Mouse (Mus musculus): Measurements from ENCODE around the gene Kazn. TPM values are rescaled to one million over a fixed set of nuclear protein-coding genes. Genes with fewer than 3 reads are reported as not detected.

Kazn gene
- total RNA-seq (2015) (0.05 and 0.07 TPM in 2 replicates), total RNA-seq (2017) (0.18 TPM in 1 of 2 replicates, not detected in the other)

- 0 out of 2 replicates have a peak, but pooled peaks have one; percentile 5 for ATAC-seq (ENCODE audit: poor library complexity, severe bottlenecking)
Observed at GRCm38 (mm10) chr4:142239240-142240126, at the start of gene Kazn. Gene Kazn (minus strand): TSS chr4:142239401.

GRCm38 (mm10) chr4:142285471-142285870 lies 46.3 kb upstream of the Kazn start:
- ATAC-seq (ENCODE audit: poor library complexity, severe bottlenecking) = no peak

- no peak for ATAC-seq (ENCODE audit: poor library complexity, severe bottlenecking)
Observed at GRCm38 (mm10) chr4:142283867-142284266, 44.7 kb upstream of the Kazn start.

GRCm38 (mm10) chr4:142278197-142278575 lies 39.0 kb upstream of the Kazn start:
- ATAC-seq (ENCODE audit: poor library complexity, severe bottlenecking) = no peak

GRCm38 (mm10) chr4:142277481-142278196 lies 38.4 kb upstream of the Kazn start:
- ATAC-seq (ENCODE audit: poor library complexity, severe bottlenecking) = no peak

- no peak for ATAC-seq (ENCODE audit: poor library complexity, severe bottlenecking)
Observed at GRCm38 (mm10) chr4:142275242-142275641, 36.0 kb upstream of the Kazn start.

- no peak for ATAC-seq (ENCODE audit: poor library complexity, severe bottlenecking)
Observed at GRCm38 (mm10) chr4:142274441-142275234, 35.4 kb upstream of the Kazn start.

GRCm38 (mm10) chr4:142271506-142271905 lies 32.3 kb upstream of the Kazn start:
- ATAC-seq (ENCODE audit: poor library complexity, severe bottlenecking) = no peak

- no peak for ATAC-seq (ENCODE audit: poor library complexity, severe bottlenecking)
Observed at GRCm38 (mm10) chr4:142267832-142268231, 28.6 kb upstream of the Kazn start.

GRCm38 (mm10) chr4:142267348-142267819 lies 28.2 kb upstream of the Kazn start:
- no peak for ATAC-seq (ENCODE audit: poor library complexity, severe bottlenecking)

GRCm38 (mm10) chr4:142264335-142264734 lies 25.1 kb upstream of the Kazn start:
- ATAC-seq (ENCODE audit: poor library complexity, severe bottlenecking) = no peak

- no peak for ATAC-seq (ENCODE audit: poor library complexity, severe bottlenecking)
Observed at GRCm38 (mm10) chr4:142261725-142262124, 22.5 kb upstream of the Kazn start.

GRCm38 (mm10) chr4:142258730-142259129 lies 19.5 kb upstream of the Kazn start:
- no peak for ATAC-seq (ENCODE audit: poor library complexity, severe bottlenecking)

GRCm38 (mm10) chr4:142254088-142254487 lies 14.9 kb upstream of the Kazn start:
- no peak for ATAC-seq (ENCODE audit: poor library complexity, severe bottlenecking)

- no peak for ATAC-seq (ENCODE audit: poor library complexity, severe bottlenecking)
Observed at GRCm38 (mm10) chr4:142251471-142252354, 12.5 kb upstream of the Kazn start.

- ATAC-seq (ENCODE audit: poor library complexity, severe bottlenecking) = no peak
Observed at GRCm38 (mm10) chr4:142250054-142250453, 10.9 kb upstream of the Kazn start.

GRCm38 (mm10) chr4:142249401-142249800 lies 10.2 kb upstream of the Kazn start:
- ATAC-seq (ENCODE audit: poor library complexity, severe bottlenecking) = 0 out of 2 replicates have a peak, but pooled peaks have one; percentile 37

- ATAC-seq (ENCODE audit: poor library complexity, severe bottlenecking) = peak; percentile 72
Observed at GRCm38 (mm10) chr4:142248426-142248825, 9.2 kb upstream of the Kazn start.

GRCm38 (mm10) chr4:142246698-142247097 lies 7.5 kb upstream of the Kazn start:
- ATAC-seq (ENCODE audit: poor library complexity, severe bottlenecking) = no peak

- ATAC-seq (ENCODE audit: poor library complexity, severe bottlenecking) = no peak
Observed at GRCm38 (mm10) chr4:142244641-142245040, 5.4 kb upstream of the Kazn start.

Measured in megakaryocyte, adult 5-6 weeks (primary cell).